Mouse (Mus musculus) ES-Bruce4 (cell line): Measurements from ENCODE around the gene Fnbp1. TPM values are rescaled to one million over a fixed set of nuclear protein-coding genes. Genes with fewer than 3 reads are reported as not detected.

Experiments
- H3K27ac ChIP-seq: 2 replicates; pipeline ENCODE4 v1.5.1; 2012; ENCODE audit warnings: low read length, inconsistent platforms; ENCODE audit not compliant: insufficient read depth
- H3K27me3 ChIP-seq: 2 replicates; pipeline ENCODE4 v1.6.1; 2012; ENCODE audit warnings: mild to moderate bottlenecking, low read length, inconsistent platforms; ENCODE audit not compliant: control insufficient read depth, poor library complexity, insufficient read depth, severe bottlenecking
- H3K36me3 ChIP-seq: 2 replicates; pipeline ENCODE4 v1.6.1; 2012; ENCODE audit warnings: inconsistent platforms, mild to moderate bottlenecking, low read length, moderate library complexity; ENCODE audit not compliant: control insufficient read depth, poor library complexity, insufficient read depth, severe bottlenecking
- H3K4me1 ChIP-seq: one replicate; pipeline ENCODE4 v1.8.1; 2011; ENCODE audit warnings: low read length; ENCODE audit not compliant: control insufficient read depth, insufficient read depth
- H3K4me3 ChIP-seq: 2 replicates; pipeline ENCODE4 v1.5.1; 2011; ENCODE audit warnings: low read depth, mild to moderate bottlenecking, low read length
- H3K9ac ChIP-seq: 2 replicates; pipeline ENCODE4 v1.6.1; 2012; ENCODE audit warnings: low read depth, mild to moderate bottlenecking, inconsistent platforms; ENCODE audit not compliant: poor library complexity, severe bottlenecking
- H3K9me3 ChIP-seq: replicated peaks from 2 replicates; pipeline ENCODE4 v1.6.1; 2012; ENCODE audit warnings: mild to moderate bottlenecking, low read length, inconsistent platforms; ENCODE audit not compliant: control insufficient read depth, poor library complexity, insufficient read depth, severe bottlenecking
- CTCF ChIP-seq: IDR thresholded peaks from one replicate; pipeline ENCODE4 v1.8.1; 2011; ENCODE audit warnings: low read depth, low read length
- EP300 ChIP-seq: IDR thresholded peaks from 2 replicates; pipeline ENCODE4 v1.6.1; 2011; ENCODE audit warnings: low read depth, low read length; ENCODE audit not compliant: insufficient read depth
- POLR2A ChIP-seq: IDR thresholded peaks from one replicate; pipeline ENCODE4 v1.8.1; 2011; ENCODE audit warnings: low read length; ENCODE audit not compliant: insufficient read depth
- polyA plus RNA-seq: library from polyadenylated mRNA; stranded (reverse); fragments of >200 nt; gene quantifications from 2 replicates; pipeline ENCODE4 v1.2.4, GENCODE M21; 2011; ENCODE audit warnings: low read depth; ENCODE audit not compliant: missing spikeins, insufficient read depth, insufficient read length

Gene Fnbp1
- 77.7 and 84.7 TPM in 2 replicates for polyA plus RNA-seq

DNA sequence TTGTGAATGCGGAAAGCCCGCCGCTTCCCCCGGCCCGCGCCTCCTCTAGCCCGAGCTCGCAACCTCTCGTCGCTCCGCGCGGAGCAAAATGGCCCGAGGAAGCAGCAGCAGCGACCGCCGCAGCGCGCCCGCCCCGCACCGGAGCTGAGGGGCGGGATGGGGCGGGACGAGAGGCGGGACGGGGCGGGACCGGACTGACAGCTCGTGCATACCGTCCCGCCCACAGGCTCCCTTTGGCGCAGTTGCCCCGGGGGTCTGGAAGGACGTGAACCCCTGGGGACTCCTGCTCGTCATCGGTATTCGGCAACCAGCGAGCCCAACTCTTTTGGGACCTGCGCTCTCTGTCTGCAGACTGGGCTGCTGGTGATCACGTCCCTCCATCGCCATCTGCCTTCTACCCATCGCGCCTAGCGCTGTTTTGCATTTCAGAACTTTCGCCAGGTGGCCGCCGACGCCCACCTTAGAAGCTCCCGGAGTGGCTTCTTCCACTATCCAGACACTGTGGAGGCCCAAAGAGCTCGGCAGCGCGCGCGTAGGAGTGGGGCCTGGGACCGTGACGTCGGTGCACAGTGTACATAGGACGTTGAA lies at the start of gene Fnbp1:
Fnbp1 (minus strand) TSS at position 142 of the 588 bp plus-strand sequence.
- Histone ChIP-seq H3K27me3 (no peaks in the 10 kb centered on the region), H3K4me3 (peak within 1 kb of the TSS; percentile 95)
- peak; percentile 52; the same call in 1 of the 2 replicates for TF ChIP-seq EP300
- no peak for TF ChIP-seq CTCF
- peak; percentile 38 for TF ChIP-seq POLR2A

DNA sequence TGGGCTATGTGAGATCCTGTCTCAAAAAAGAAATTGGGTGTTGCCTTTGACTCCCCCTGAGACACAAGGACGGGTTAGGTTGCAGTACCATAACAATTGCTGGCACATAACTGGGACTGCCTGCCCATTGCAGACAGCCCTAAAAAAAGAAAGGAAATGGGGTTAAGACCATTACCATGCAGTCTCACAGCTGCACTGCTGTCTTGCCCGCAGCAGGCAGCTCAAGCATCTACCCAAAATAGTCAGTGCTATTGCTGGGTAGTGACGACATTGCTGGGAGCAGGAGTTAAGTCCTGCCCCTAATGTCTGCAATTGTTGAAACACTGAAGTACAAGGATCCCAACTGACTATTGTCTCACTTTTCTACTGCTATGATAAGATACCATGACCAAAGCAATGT lies 47.8 kb upstream of the Fnbp1 start:
- no peak for TF ChIP-seq CTCF
- TF ChIP-seq POLR2A = no peak
- TF ChIP-seq EP300 = no peak
- peaks cover 28% of the 10 kb centered on the region for H3K36me3 ChIP-seq
- H3K9me3 ChIP-seq = no peaks in the 10 kb centered on the region
- H3K4me3 ChIP-seq = no peak overlapping the region
- no peaks in the 10 kb centered on the region for H3K27me3 ChIP-seq
- peaks cover 2% of the 10 kb centered on the region for H3K4me1 ChIP-seq
- H3K9ac ChIP-seq = no peak overlapping the region
- no peak overlapping the region for H3K27ac ChIP-seq

More for the DNA sequence above, at the start of gene Fnbp1:
- Histone ChIP-seq H3K9me3 (no peaks in the 10 kb centered on the region), H3K27ac (no peak within 1 kb of the TSS), H3K9ac (peak within 1 kb of the TSS; percentile 94), H3K36me3 (no peaks in the 10 kb centered on the region), H3K4me1 (peaks cover 7% of the 10 kb centered on the region)

DNA sequence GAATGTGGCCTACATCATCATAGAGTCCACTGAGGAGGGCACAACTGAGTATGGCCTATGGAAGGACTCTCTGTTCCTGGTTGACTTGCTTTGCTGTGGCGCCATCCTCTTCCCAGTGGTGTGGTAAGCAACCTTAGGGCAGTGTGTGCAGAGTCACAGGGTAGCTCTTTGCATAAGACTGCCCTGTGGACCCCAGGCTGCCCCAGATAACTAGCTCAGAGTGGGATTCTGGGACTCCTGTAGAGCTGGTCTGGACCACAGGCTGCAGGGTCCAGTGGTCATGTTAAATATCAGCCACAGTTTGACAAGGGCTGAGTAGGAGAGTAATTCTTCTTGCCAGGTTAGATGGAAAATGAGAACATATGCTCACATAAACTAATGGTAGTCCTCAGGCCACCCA lies 46.9 kb upstream of the Fnbp1 start:
- TF ChIP-seq POLR2A (no peak), EP300 (no peak), CTCF (no peak)
- H3K9ac ChIP-seq = no peak overlapping the region
- H3K27me3 ChIP-seq = no peaks in the 10 kb centered on the region
- H3K4me3 ChIP-seq = no peak overlapping the region
- H3K36me3 ChIP-seq = peaks cover 32% of the 10 kb centered on the region
- H3K9me3 ChIP-seq = no peaks in the 10 kb centered on the region
- H3K27ac ChIP-seq = no peak overlapping the region
- peaks cover 2% of the 10 kb centered on the region for H3K4me1 ChIP-seq

DNA sequence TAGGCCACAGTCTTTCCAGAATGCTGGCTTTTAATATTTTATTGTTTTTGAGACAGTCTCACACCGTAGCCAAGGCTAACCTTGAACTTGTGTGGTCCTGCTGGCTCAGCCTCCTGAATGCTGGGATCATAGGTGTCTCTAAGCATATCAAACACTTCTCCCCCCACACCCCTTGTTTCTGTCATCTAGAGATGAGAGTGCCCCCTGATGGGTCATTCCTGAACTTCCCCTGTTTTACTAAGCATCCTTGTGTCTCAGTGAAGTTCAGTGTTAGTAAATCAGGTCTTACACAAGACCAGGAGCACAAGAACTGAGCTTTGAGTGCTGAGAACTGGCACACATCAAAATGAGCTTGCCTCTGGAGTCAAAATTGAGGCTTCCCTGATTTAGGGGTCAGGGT lies 42.0 kb upstream of the Fnbp1 start:
- H3K9ac ChIP-seq = no peak overlapping the region
- H3K36me3 ChIP-seq = peaks cover 30% of the 10 kb centered on the region
- no peak for TF ChIP-seq EP300
- TF ChIP-seq POLR2A = no peak
- TF ChIP-seq CTCF = no peak
- H3K4me1 ChIP-seq = peaks cover 2% of the 10 kb centered on the region
- no peaks in the 10 kb centered on the region for H3K9me3 ChIP-seq
- no peaks in the 10 kb centered on the region for H3K27me3 ChIP-seq
- H3K27ac ChIP-seq = no peak overlapping the region
- no peak overlapping the region for H3K4me3 ChIP-seq

DNA sequence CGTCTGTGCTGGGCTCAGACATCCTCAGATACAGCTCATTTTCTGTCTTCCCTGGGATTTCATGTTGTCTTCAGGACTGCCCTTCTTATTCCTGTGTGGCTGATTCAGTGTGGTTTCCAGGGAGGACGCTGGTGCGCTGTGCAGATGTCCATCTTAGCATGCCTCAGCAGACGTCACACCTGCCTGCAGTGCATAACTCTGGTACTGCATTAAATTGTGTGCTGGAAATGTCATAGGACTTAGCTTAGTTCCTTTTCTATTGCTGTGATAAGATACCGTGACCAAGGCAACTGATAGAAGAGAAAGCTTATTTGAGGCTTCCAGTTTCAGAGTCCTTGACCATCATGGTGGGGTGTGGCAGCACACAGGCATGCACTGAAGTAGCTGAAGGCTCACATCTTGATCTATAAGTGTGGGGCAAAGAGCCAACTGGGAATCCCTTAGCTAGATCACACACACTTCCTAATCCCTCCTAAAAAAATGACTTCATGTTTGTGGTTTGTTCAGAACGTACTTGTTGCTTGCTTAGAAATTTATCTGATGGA lies 41.0 kb upstream of the Fnbp1 start:
- H3K9ac ChIP-seq = no peak overlapping the region
- H3K27ac ChIP-seq = no peak overlapping the region
- H3K4me1 ChIP-seq = peaks cover 2% of the 10 kb centered on the region
- H3K27me3 ChIP-seq = no peaks in the 10 kb centered on the region
- TF ChIP-seq CTCF (no peak), POLR2A (no peak), EP300 (no peak)
- H3K36me3 ChIP-seq = peaks cover 35% of the 10 kb centered on the region
- H3K9me3 ChIP-seq = no peaks in the 10 kb centered on the region
- H3K4me3 ChIP-seq = no peak overlapping the region

DNA sequence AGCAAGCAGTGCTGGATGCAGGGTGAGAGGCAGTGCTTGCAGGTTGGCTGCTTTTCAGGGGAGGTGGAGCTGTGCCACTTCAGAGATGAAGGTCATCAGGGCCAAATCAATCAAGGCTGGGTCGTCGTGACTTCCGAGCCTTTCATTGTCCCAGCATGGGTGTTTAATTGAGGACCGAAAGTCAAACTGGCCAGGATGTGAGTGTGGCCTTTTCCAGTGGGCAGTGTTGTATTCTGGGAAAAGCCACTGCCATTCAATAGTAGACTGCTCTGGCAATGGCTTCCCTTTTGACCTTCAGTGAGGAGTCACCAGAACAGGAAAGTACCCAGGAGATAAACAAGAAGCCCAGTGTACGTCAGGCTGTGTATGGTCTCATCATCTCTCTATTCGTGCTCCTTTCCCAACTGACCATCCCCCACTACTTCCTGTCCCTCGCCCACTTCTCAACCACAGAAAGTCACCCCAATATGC lies 38.3 kb upstream of the Fnbp1 start:
- H3K4me1 ChIP-seq = peaks cover 2% of the 10 kb centered on the region
- TF ChIP-seq POLR2A = no peak
- 0 out of 2 replicates have a peak, but pooled peaks have one; percentile 10 for TF ChIP-seq EP300
- TF ChIP-seq CTCF = no peak
- peaks cover 28% of the 10 kb centered on the region for H3K36me3 ChIP-seq

More for the DNA sequence above, 38.3 kb upstream of the Fnbp1 start:
- H3K9ac ChIP-seq = no peak overlapping the region
- no peak overlapping the region for H3K4me3 ChIP-seq
- no peaks in the 10 kb centered on the region for H3K9me3 ChIP-seq
- no peaks in the 10 kb centered on the region for H3K27me3 ChIP-seq
- H3K27ac ChIP-seq = no peak overlapping the region
